ENCODE assay signal across 11 mouse cellular contexts in genomic region chr10:75465781-75466550, GRCm38 (mm10). TPM values are rescaled to one million over a fixed set of nuclear protein-coding genes. Genes with fewer than 3 reads are reported as not detected.
A peak's percentile ranks its signal among the peaks of the same experiment; 100 is the strongest.
DNase-seq lines count a peak whose midpoint lies in the region; ATAC-seq and TF ChIP-seq lines count a peak whose summit lies in the region.
"Had no signal": no experiment of that assay in that cellular context is flagged by ENCODE, and none has a peak within 500 bp of the region (broad histone marks: within the 10 kb centered on the region; RNA-seq: fewer than 3 reads in every experiment).

No protein-coding gene starts in this region.

- no peak overlapping the region for H3K4me3 ChIP-seq in hindbrain, postnatal 0 days (ENCODE audit: low read length)
- H3K4me3 ChIP-seq in hindbrain, embryonic 11.5 days (ENCODE audit: low read depth, low read length) = no peak overlapping the region
- H3K4me3 ChIP-seq in midbrain, embryonic 14.5 days (replicated peaks; ENCODE audit: low read depth, low read length) = no peak overlapping the region

- peak; percentile 61 for DNase-seq in hindbrain, postnatal 0 days (ENCODE audit: low spot score)
- DNase-seq in hindbrain, embryonic 11.5 days (ENCODE audit: low spot score) = no peak
- DNase-seq in embryo, embryonic 11 days = peak; percentile 32
- peak; percentile 55 to 60 for DNase-seq in heart, postnatal 10 days
- DNase-seq in lung, postnatal 25 days (ENCODE audit: low spot score) = peak; percentile 69
- DNase-seq in midbrain, embryonic 14.5 days = no peak
- DNase-seq in urinary bladder, postnatal 36 days (ENCODE audit: low spot score in 2 of 2) = no peak
- DNase-seq: cerebellum, adult 2 months; kidney, adult 9 months; thymus, postnatal 4 days had no signal

- H3K9ac ChIP-seq in hindbrain, postnatal 0 days (replicated peaks; ENCODE audit: low read length) = no peak overlapping the region
- H3K9ac ChIP-seq in hindbrain, embryonic 11.5 days (ENCODE audit: low read depth, low read length) = no peak overlapping the region
- H3K9ac ChIP-seq in midbrain, embryonic 14.5 days (replicated peaks; ENCODE audit: low read length) = no peak overlapping the region

- WGBS in hindbrain, postnatal 0 days = 47% methylated on average over 6 of the region's 6 CpGs
- 63% methylated on average over 6 of the region's 6 CpGs for WGBS in hindbrain, embryonic 11.5 days
- WGBS in midbrain, embryonic 14.5 days = 84% methylated on average over 6 of the region's 6 CpGs

- no peak; the same call in 1 of the 2 replicates for TF ChIP-seq CTCF in hindbrain, postnatal 0 days (IDR thresholded peaks at IDR 0.05; ENCODE audit: low read depth)

- ATAC-seq in hindbrain, postnatal 0 days = no peak
- no peak for ATAC-seq in hindbrain, embryonic 11.5 days (ENCODE audit: low FRiP score)
- ATAC-seq in inflammation-experienced regulatory T-cells, adult 6 months = no peak
- ATAC-seq in midbrain, embryonic 14.5 days (ENCODE audit: low FRiP score, low TSS enrichment) = no peak

- no peak overlapping the region for H3K4me2 ChIP-seq in hindbrain, postnatal 0 days (ENCODE audit: low read depth, low read length)
- H3K4me2 ChIP-seq in hindbrain, embryonic 11.5 days (replicated peaks; ENCODE audit: low read depth, low read length) = no peak overlapping the region
- H3K4me2 ChIP-seq in midbrain, embryonic 14.5 days (ENCODE audit: low read length) = no peak overlapping the region

- peaks cover 7% of the 10 kb centered on the region; the same call in 1 of the 2 replicates for H3K4me1 ChIP-seq in hindbrain, postnatal 0 days (ENCODE audit: insufficient read depth, low read length)
- no peaks in the 10 kb centered on the region for H3K4me1 ChIP-seq in hindbrain, embryonic 11.5 days (replicated peaks; ENCODE audit: control insufficient read depth, insufficient read depth, low read length)
- H3K4me1 ChIP-seq in midbrain, embryonic 14.5 days (ENCODE audit: control insufficient read depth, insufficient read depth, low read length) = no peaks in the 10 kb centered on the region

- no peaks in the 10 kb centered on the region for H3K9me3 ChIP-seq in hindbrain, postnatal 0 days (ENCODE audit: low read length)
- H3K9me3 ChIP-seq in hindbrain, embryonic 11.5 days (ENCODE audit: control insufficient read depth, low read length) = no peaks in the 10 kb centered on the region
- H3K9me3 ChIP-seq in midbrain, embryonic 14.5 days (ENCODE audit: control insufficient read depth, low read length) = no peaks in the 10 kb centered on the region

- intact Hi-C loops in heart, postnatal 10 days (cut with DNase I) = no loop called here

- peak overlapping the region; percentile 45; the same call in 1 of the 2 replicates for H3K27ac ChIP-seq in hindbrain, postnatal 0 days
- H3K27ac ChIP-seq in hindbrain, embryonic 11.5 days (ENCODE audit: low read depth, low read length) = no peak overlapping the region
- no peak overlapping the region for H3K27ac ChIP-seq in midbrain, embryonic 14.5 days (replicated peaks; ENCODE audit: low read depth, low read length)

- H3K27me3 ChIP-seq in hindbrain, postnatal 0 days (ENCODE audit: insufficient read depth, low read length) = no peaks in the 10 kb centered on the region
- no peaks in the 10 kb centered on the region for H3K27me3 ChIP-seq in hindbrain, embryonic 11.5 days (ENCODE audit: control insufficient read depth, insufficient read depth, low read length)
- H3K27me3 ChIP-seq in midbrain, embryonic 14.5 days (ENCODE audit: control insufficient read depth, insufficient read depth, low read length) = no peaks in the 10 kb centered on the region

- H3K36me3 ChIP-seq in hindbrain, postnatal 0 days (ENCODE audit: insufficient read depth, low read length) = no peaks in the 10 kb centered on the region
- H3K36me3 ChIP-seq in hindbrain, embryonic 11.5 days (ENCODE audit: control insufficient read depth, insufficient read depth, low read length) = no peaks in the 10 kb centered on the region
- H3K36me3 ChIP-seq in midbrain, embryonic 14.5 days (ENCODE audit: control insufficient read depth, insufficient read depth, low read length) = no peaks in the 10 kb centered on the region

RNA-seq across cellular contexts. Expression of gene Snrpd3, which starts 51.4 kb away (rescaled TPM):
- 16.4 and 18.0 TPM in 2 replicates for total RNA-seq in hindbrain, postnatal 0 days (2014; rRNA removed)
- polyA plus RNA-seq in hindbrain, postnatal 0 days (2015; fragmentation: Nextera tagmentation; extraction: Ambion mirVana) = 133 and 135 TPM in 2 replicates
- polyA plus RNA-seq in hindbrain, embryonic 11.5 days (2014; fragmentation: Nextera tagmentation; extraction: Ambion mirVana) = 180 and 205 TPM in 2 replicates
- 10 to 100 TPM; 67.9 to 75.9 TPM for total RNA-seq in heart, postnatal 10 days (2021)
- polyA plus RNA-seq in inflammation-experienced regulatory T-cells, adult 6 months (2017; shearing (Covaris generic)) = 100 to 1,000 TPM; 134 to 236 (median 208) TPM
- polyA plus RNA-seq in midbrain, embryonic 14.5 days (2014; fragmentation: Nextera tagmentation; extraction: Ambion mirVana) = 126 and 140 TPM in 2 replicates

RNA-seq across cellular contexts. Expression of gene Gucd1, which starts 51.8 kb away (rescaled TPM):
- 42.3 and 44.3 TPM in 2 replicates for total RNA-seq in hindbrain, postnatal 0 days (2014; rRNA removed)
- polyA plus RNA-seq in hindbrain, postnatal 0 days (2015; fragmentation: Nextera tagmentation; extraction: Ambion mirVana) = 12.6 and 15.6 TPM in 2 replicates
- polyA plus RNA-seq in hindbrain, embryonic 11.5 days (2014; fragmentation: Nextera tagmentation; extraction: Ambion mirVana) = 26.7 and 29.8 TPM in 2 replicates
- total RNA-seq in heart, postnatal 10 days (2021) = 10 to 100 TPM; 42.8 to 44.0 TPM
- polyA plus RNA-seq in inflammation-experienced regulatory T-cells, adult 6 months (2017; shearing (Covaris generic)) = 10 to 100 TPM; 14.3 to 18.4 (median 17.1) TPM
- polyA plus RNA-seq in midbrain, embryonic 14.5 days (2014; fragmentation: Nextera tagmentation; extraction: Ambion mirVana) = 22.4 and 31.5 TPM in 2 replicates

Comparison
In these comparisons a context has a peak if more than half of its experiments do, and no peak if none do; other contexts are left out.
1. DNase-seq: peak in hindbrain, postnatal 0 days (single experiment), embryo, embryonic 11 days (single experiment), heart, postnatal 10 days (2 of 2) and lung, postnatal 25 days (single experiment); none in hindbrain, embryonic 11.5 days (single experiment), midbrain, embryonic 14.5 days (single experiment) and urinary bladder, postnatal 36 days (0 of 2).